Mouse (Mus musculus): Measurements from ENCODE around the gene Gramd1b.

Gene Gramd1b

DNA sequence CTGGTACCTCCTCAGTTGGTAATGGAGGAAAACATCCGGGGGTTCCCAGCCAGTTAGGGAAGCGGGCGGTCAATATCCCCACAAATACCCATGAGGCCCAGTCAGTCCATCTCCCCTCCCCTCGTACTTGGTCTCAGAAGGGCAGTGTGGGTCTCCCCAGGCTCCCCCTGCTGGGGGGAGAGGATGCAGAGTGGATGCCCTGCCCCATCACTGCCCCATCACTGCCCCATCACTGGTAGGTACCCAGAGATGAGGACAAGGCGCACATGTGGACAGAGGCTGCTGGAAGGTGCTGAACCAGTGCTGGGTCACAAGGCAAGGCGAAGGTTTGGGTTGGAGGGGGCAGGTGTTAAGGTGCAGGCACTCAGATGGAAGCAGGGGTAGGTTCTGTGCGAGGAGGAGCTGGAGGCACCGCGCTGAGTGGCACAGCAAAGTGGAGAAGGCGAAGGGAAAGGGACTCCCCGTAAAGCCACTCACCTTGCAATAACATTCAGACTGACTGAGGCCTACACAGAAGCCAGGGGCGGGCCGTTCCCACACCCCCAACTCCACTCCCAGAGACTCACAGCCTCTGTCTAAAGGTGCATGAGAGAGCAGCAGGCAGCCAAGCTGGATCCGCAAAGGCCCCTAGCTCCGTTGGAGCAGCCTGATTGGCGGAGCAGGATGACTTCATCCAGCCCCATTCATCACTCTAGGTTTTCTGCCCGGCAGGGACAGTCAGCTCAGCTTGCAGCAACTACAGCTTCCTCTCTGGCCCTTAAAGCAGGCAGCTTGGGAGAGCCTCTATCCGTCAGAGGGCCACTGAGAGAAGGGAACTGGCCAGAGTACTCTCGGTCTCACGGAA, 139.1 kb downstream of the Gramd1b start:
- DNase-seq, result no peak

DNA sequence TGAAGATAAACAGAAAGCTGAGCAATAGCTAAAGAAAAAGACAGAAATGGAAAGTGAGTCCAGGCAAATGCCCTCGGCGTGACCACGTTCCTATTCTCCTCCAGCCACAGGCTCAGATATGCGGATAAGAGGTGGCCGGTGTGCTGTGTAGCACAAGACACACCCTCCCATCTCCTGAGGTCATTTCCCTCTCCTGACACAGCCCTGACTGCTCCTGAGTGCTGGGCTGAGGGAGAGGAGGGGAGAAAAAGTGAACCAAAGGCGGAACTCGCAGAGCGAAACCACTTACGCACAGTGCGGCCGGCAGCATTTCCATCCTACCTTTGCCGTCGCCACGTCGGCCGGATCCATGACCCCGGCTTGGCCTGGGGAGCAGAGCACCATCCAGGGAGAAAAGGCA, 139.8 kb downstream of the Gramd1b start:
- DNase-seq, result no peak

DNA sequence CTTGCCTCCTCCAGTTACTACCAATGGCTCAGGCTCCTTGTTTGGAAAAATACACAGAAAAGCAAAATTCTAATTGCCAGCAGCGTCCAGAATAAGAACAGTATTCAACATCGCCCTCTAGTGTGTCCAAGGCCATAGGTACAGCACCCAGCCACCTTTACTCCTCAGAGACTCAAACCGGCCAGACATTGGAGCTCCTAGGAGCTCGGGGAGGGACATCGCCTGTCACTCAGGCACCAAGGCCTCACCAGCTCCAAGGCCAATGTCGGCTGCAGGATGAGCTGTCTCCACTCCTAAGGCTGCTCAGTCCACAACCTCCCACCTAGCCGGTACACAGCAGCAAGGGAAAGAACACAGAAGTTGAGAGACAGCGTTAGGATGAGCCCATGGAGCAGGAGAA, 140.3 kb downstream of the Gramd1b start:
- DNase-seq, result no peak

GRCm38 (mm10) chr9:40390396-40390760, 140.8 kb downstream of the Gramd1b start:
- DNase-seq, result no peak

- no peak for DNase-seq
Observed at GRCm38 (mm10) chr9:40389669-40390395, 141.4 kb downstream of the Gramd1b start.

GRCm38 (mm10) chr9:40389175-40389574, 142.0 kb downstream of the Gramd1b start:
- no peak for DNase-seq

DNA sequence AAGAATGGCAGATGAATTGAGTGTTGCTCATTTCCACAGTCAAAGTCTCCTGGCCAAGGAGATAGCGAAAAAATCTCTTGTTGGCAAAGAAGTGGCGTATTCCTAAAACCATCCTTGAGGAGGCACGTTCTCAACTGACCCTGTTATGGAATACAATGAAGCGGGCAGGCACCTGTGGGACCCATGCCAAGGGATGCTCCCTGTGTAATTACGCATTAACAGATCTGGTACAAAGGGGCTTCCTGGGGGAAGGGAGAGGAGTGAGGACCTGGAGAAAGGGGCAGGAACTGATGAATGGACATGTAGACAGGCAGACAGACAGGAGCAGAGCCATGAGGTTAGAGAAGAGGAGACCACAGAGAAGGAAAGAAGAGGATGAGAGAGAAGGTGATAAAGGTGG, 146.4 kb downstream of the Gramd1b start:
- DNase-seq, result no peak

DNA sequence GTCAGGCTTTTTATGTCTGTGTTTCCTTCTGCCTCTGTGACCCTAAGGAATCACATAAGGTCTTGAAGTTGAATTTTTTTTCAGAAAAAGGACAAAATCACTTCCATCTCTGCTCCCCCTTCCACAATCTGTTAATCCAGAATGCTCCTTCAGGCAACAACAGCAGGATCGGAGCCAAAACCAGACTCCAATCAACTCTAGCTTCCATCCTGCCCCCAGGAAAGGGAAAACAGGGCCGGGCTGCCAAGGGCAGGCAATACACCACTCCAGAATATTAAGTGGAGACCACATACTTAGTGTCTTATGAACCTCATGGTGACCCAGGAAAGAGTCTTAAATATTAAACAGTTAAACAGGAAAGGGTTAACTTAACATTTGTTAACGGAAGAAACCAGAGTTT, 148.7 kb downstream of the Gramd1b start:
- no peak for DNase-seq

- no peak for DNase-seq
Observed at GRCm38 (mm10) chr9:40381416-40382411, 149.5 kb downstream of the Gramd1b start.

DNA sequence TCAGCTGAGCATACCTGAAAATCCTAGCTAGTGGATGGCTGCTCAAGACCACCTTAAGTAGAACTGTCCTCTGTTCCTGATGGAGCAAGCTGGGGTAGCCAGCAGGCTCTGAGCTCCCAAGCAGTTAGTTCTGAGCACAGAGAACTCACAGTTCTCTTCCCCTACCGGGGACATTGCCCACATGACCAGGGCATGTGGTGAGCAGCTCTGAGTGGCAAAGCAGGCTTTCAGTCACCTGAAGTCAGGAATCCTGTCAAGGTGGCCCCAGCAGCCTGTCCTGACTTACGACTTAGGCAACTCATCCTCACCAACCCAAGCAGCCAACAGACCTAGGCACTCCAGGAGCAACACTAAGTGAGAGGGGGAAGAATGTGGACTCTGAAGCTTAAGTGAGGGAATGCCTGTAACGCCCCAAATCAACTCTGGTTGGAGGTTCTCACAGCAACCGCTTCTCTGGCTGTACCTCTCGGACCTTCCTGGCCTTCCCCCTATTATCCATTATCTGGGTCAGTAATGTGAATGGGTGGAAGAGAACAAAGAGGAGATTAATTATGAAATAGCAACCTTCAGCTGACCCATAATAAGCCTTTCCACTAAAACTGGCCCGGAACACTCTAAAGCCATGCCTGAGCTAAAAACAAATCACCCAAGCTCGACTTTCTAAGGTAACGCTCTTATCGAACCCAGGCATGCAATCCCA, 154.3 kb downstream of the Gramd1b start:
- no peak for DNase-seq

DNA sequence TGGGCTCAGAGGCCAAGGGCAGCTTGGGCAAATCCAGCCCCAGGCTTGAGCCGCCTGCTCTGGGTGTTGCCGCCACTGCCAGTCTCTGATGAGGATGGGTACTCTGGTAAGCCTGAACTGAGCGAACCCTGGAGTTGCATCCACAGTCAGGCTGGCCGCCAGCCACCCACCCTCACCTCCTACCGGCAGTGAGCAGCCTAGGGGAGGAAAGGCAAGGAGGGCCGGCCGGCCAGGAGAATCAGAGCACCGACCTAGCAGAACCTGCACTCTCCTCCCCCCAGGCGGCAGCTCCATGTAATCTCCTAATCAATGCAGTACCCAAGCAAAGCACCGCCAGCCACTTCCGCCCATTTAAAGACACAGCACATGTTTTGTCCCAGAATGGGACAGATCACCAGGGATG, 155.0 kb downstream of the Gramd1b start:
- no peak for DNase-seq

DNA sequence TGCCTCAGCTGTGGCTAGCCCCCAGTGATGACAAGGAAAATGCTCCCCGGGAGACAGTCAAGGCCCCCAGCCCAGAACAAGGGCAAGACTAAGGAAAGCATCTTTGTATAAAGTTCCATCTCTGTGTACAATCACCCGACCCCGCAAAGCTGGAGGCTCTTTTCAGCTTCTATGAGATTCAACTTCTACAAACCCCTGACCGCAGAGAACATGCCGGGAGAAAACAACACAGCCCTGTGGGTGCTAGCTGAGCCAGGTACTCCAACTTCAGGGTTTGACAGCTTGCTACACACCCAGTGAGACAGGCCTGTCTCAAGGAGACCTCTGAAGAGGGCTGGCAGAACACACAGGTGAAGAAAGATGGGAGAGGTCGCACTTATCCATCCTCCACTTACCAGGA, 155.7 kb downstream of the Gramd1b start:
- DNase-seq, result no peak

GRCm38 (mm10) chr9:40374992-40375391, 156.2 kb downstream of the Gramd1b start:
- no peak for DNase-seq

DNA sequence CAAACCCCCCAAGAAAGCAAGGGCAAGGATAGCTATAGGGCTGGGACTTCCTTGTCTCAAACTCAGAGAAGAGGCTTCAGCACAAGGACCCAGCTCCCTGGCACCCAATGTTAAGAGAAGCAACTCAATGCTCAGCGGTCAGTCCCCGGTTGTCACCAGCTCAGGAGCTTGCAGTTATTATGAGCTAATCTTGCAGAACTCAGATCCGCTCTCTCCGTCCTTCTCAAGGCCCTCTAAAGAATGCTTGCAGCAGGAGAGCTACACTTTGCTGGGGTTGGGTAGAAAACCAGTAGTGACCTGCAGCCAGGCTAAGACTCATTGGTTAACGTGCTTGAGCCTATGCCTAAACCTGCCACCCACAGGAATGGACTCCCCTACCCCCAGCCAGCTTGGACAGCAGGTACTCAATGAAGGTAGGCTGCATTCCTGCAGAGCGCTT, 156.6 kb downstream of the Gramd1b start:
- no peak for DNase-seq

- no peak for DNase-seq
Observed at GRCm38 (mm10) chr9:40374052-40374451, 157.1 kb downstream of the Gramd1b start.

- DNase-seq, result no peak
Observed at GRCm38 (mm10) chr9:40370151-40370550, 161.0 kb downstream of the Gramd1b start.

GRCm38 (mm10) chr9:40366795-40367194, 164.4 kb downstream of the Gramd1b start:
- no peak for DNase-seq

DNA sequence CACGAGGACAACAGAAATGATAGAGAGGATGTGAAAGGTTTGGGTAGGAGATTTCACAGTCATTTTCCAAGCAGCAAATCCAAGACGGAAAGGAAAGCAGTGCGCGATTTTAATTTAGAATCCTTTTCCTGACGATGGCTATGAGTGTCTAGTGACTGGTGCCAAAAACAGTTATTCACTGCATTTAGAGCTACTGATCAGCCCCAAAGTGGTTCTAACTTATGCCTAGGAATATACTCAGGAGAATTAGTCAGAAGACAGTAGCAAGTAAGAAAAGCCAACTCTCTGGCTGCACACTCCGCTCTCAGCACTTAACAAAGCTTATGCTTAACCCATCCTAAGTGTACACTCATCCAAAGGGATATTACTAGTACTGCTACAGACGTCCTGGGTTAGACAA, 166.9 kb downstream of the Gramd1b start:
- DNase-seq, result no peak

GRCm38 (mm10) chr9:40361970-40362369, 169.2 kb downstream of the Gramd1b start:
- DNase-seq, result no peak

DNA sequence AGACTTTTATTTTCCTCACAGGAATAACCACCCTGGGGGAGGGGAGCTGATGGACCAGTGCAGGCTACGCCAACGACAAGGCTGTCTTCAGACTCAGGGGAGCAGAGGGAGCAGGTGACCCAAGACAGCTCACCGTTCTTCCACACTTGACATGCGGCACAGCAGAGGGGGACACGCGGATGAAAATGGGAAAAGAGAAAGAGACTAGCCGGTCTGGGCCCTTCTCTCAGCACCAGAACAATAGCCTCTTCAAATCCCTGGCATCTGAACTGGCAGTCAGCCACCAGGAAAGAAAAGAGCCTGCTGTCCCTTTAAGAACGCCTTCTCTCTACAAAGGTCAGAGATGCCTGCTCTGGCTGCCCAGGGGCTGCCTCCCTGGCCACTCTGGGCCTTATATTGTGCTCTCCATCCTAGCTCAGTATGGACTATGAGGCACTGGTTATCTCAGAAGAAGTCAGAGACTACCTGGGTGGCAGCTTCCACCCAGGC, 172.7 kb downstream of the Gramd1b start:
- no peak for DNase-seq

DNA sequence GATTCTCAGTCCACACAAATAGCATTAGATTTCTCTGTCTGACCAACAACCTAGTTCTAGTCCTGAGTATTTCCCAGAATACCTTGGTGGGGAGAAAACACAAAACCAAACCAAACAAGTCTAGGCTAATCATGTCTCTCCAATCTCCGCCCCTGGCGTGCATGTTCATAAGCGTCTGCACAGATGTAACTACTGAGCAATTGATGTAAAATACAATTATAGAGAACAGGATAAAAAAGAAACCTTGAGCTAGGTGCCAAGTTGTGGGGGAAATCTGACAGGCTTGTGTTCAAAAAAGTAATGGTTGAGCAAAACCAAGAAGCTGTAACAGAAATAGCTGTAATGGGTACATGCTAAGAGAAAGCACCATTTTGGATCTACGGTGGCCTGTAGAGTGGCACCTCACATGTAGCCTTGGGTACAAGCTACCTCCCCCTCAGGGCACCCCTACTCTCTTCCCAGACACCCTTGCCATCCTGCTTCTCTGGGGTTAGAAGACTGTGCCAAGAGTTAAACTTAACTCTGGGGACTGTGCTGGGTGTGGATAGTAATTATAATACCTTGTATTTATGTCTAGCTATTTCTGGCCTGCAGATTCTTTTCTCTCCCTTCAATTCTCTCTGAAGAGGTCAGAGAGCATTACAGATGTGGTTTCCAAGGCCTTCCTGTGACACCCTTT, 174.3 kb downstream of the Gramd1b start:
- no peak for DNase-seq

DNA sequence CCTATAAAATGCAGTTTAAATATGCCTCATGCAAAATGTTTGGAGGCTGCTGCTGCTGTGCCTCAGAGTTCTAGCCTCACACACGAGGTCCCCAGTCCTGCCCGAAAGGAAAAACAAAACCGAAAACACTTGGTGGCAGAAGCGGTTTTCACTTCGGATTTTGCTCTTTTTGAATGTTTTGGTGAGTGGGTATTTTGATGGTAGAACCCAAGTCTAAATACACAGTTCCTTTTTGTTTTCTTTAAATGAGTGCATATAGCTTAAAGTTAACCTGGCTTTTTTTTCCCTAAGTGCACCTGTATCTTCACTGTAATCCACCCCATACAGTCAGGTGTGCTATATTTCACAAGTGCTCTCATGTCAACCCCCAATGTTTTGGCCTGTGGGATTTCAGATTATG, 174.8 kb downstream of the Gramd1b start:
- no peak for DNase-seq
